Mouse (Mus musculus) myocyte (in vitro differentiated cells): ENCODE measurements around the gene Adgrv1.

Experiments used
- CEBPB ChIP-seq: IDR thresholded peaks from 2 replicates; pipeline ENCODE4 v1.6.1; 2011; ENCODE audit warnings: mild to moderate bottlenecking, moderate library complexity; ENCODE audit not compliant: poor library complexity, insufficient read depth, severe bottlenecking
- E2F4 ChIP-seq: IDR thresholded peaks from one replicate; pipeline ENCODE4 v1.6.1; 2011; ENCODE audit warnings: mild to moderate bottlenecking, control low read depth, moderate library complexity; ENCODE audit not compliant: insufficient read depth
- MAX ChIP-seq: IDR thresholded peaks from one replicate; pipeline ENCODE4 v1.6.1; 2011; ENCODE audit warnings: low read depth, mild to moderate bottlenecking, control low read depth
- MYOG ChIP-seq, 3 experiments: IDR thresholded peaks; one replicate each; pipeline ENCODE4 v1.6.1; 2011; ENCODE audit warnings: control low read depth in 2 of 3, low read depth in 2 of 3, mild to moderate bottlenecking in 2 of 3; ENCODE audit not compliant: insufficient read length in 2 of 3, control insufficient read depth in 1 of 3, insufficient read depth in 1 of 3
- POLR2A ChIP-seq: IDR thresholded peaks from one replicate; pipeline ENCODE4 v1.6.1; 2011; ENCODE audit warnings: low read depth, mild to moderate bottlenecking, control low read depth, moderate library complexity; ENCODE audit not compliant: insufficient read length
- POLR2AphosphoS2 ChIP-seq: IDR thresholded peaks from one replicate; pipeline ENCODE4 v1.6.1; 2011; ENCODE audit warnings: low read depth, control low read depth; ENCODE audit not compliant: insufficient read length
- REST ChIP-seq: IDR thresholded peaks from one replicate; pipeline ENCODE4 v1.6.1; 2011; ENCODE audit warnings: mild to moderate bottlenecking, control low read depth, moderate library complexity; ENCODE audit not compliant: insufficient read depth, insufficient read length
- SRF ChIP-seq: IDR thresholded peaks from one replicate; pipeline ENCODE4 v1.6.1; 2011; ENCODE audit warnings: low read depth; ENCODE audit not compliant: control insufficient read depth, insufficient read length
- TCF12 ChIP-seq: IDR thresholded peaks from one replicate; pipeline ENCODE4 v1.6.1; 2011; ENCODE audit warnings: mild to moderate bottlenecking, control low read depth; ENCODE audit not compliant: poor library complexity, insufficient read depth, severe bottlenecking
- TCF3 ChIP-seq: IDR thresholded peaks from one replicate; pipeline ENCODE4 v1.6.1; 2011; ENCODE audit warnings: low read depth, control low read depth; ENCODE audit not compliant: insufficient read length
- USF1 ChIP-seq: IDR thresholded peaks from one replicate; pipeline ENCODE4 v1.6.1; 2011; ENCODE audit warnings: low read depth, mild to moderate bottlenecking, control low read depth, moderate library complexity

DNA sequence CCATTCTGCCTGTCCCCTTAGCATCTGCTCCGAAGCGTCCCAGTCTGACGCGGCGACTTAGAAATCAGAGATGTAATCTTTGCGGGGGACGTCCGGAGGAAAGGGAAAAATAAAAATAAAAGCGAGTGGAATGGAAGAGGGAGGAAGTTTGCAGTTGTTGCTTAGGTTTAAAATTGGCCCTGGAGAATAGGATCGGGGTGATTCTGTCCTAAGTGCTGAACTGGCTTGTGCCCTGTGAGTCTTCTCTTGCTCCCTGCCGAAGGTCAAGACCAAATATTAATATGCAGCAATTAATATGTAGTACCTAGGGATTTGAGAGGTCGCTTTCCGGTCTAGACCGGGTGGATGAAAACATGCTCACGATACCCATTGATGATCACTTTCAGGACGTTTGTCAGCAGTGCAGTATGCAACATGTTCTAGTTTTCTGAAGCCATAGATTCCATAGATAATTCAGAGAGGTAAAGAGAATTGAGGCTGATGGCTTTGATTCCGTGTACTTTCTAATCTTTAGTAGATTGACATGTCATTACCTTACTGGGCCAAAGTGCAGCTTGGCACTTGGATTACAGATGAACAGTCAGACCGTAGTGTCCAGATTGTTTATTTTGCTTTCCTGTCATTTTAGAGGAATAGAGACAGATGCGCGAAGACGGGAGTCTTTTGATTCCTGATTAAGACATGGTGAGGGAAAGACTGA lies 25.2 kb upstream of the Adgrv1 start:
- TF ChIP-seq TCF12 (no peak), POLR2A (no peak), TCF3 (no peak), MAX (no peak), USF1 (no peak), CEBPB (no peak), POLR2AphosphoS2 (no peak), E2F4 (no peak), MYOG (IDR thresholded peaks at IDR 0.05; ENCODE audit: control insufficient read depth in 1 of 3, insufficient read depth in 1 of 3, insufficient read length in 2 of 3, low read depth in 2 of 3) (no peak), SRF (no peak), REST (no peak)
